Mouse (Mus musculus): Measurements from ENCODE around the gene Palb2. TPM values are rescaled to one million over a fixed set of nuclear protein-coding genes. Genes with fewer than 3 reads are reported as not detected.

Gene Palb2
- polyA plus RNA-seq, 2 experiments, result 9.4 to 10.7 TPM

GRCm38 (mm10) chr7:122067517-122068381 lies 65.0 kb downstream of the Palb2 start:
- no peak overlapping the region; the same call in 1 of the 2 replicates for H3K27ac ChIP-seq
- H3K9ac ChIP-seq (replicated peaks), result peak overlapping the region; percentile 84
- no peak for DNase-seq (ENCODE audit: low read depth in 3 of 3, low spot score in 3 of 3)
- no peaks in the 10 kb centered on the region for H3K27me3 ChIP-seq (ENCODE audit: control insufficient read depth, insufficient read depth, low read length)
- under 1% methylated on average over 58 of the region's 58 CpGs for WGBS (ENCODE audit: insufficient replicate concordance)
- peaks cover 11 to 17% of the 10 kb centered on the region in 2 experiments for H3K4me1 ChIP-seq (replicated peaks; ENCODE audit: control insufficient read depth in 2 of 2, insufficient read depth in 2 of 2, low read length in 1 of 2)
- TF ChIP-seq EP300 (IDR thresholded peaks at IDR 0.05; ENCODE audit: low read depth), result no peak
- no peak; the same call in 1 of the 2 replicates for TF ChIP-seq CTCF (IDR thresholded peaks at IDR 0.05; ENCODE audit: low read depth)
- H3K36me3 ChIP-seq (replicated peaks; ENCODE audit: control insufficient read depth, insufficient read depth, low read depth), result peaks cover 18% of the 10 kb centered on the region
- H3K4me2 ChIP-seq (ENCODE audit: low read depth), result peak overlapping the region; percentile 90
- H3K4me3 ChIP-seq (ENCODE audit: insufficient read depth in 1 of 2, low read depth in 2 of 2, low read length in 2 of 2), result peak overlapping the region; percentile 88 to 89
- ATAC-seq (ENCODE audit: insufficient read depth), result no peak
- H3K9me3 ChIP-seq (ENCODE audit: control insufficient read depth, low read length), result no peaks in the 10 kb centered on the region

- peak; percentile 97 for ATAC-seq (ENCODE audit: insufficient read depth)
- TF ChIP-seq EP300 (IDR thresholded peaks at IDR 0.05; ENCODE audit: low read depth) (0 out of 2 replicates have a peak, but pooled peaks have one; percentile 9), CTCF (IDR thresholded peaks at IDR 0.05; ENCODE audit: low read depth) (0 out of 2 replicates have a peak, but pooled peaks have one; percentile 19)
- no peaks in the 10 kb centered on the region for H3K9me3 ChIP-seq (ENCODE audit: control insufficient read depth, low read length)
Observed at GRCm38 (mm10) chr7:122066945-122067516, 65.8 kb downstream of the Palb2 start, which contains the start of the genes Ubfd1 and Ears2. Gene Ubfd1, plus strand, starts transcription at chr7:122067175. Gene Ears2, minus strand, starts transcription at chr7:122067263.

GRCm38 (mm10) chr7:122066102-122066944 lies 66.5 kb downstream of the Palb2 start:
- H3K27me3 ChIP-seq (ENCODE audit: control insufficient read depth, insufficient read depth, low read length), result no peaks in the 10 kb centered on the region
- 6% methylated on average over 31 of the region's 31 CpGs for WGBS (ENCODE audit: insufficient replicate concordance)
- H3K27ac ChIP-seq, result peak overlapping the region; percentile 32
- peaks cover 11 to 17% of the 10 kb centered on the region in 2 experiments for H3K4me1 ChIP-seq (replicated peaks; ENCODE audit: control insufficient read depth in 2 of 2, insufficient read depth in 2 of 2, low read length in 1 of 2)
- H3K36me3 ChIP-seq (replicated peaks; ENCODE audit: control insufficient read depth, insufficient read depth, low read depth), result peaks cover 7% of the 10 kb centered on the region
- H3K4me2 ChIP-seq (ENCODE audit: low read depth), result peak overlapping the region; percentile 90
- TF ChIP-seq CTCF (IDR thresholded peaks at IDR 0.05; ENCODE audit: low read depth) (no peak), EP300 (IDR thresholded peaks at IDR 0.05; ENCODE audit: low read depth) (no peak)
- ATAC-seq (ENCODE audit: insufficient read depth) (no peak), DNase-seq (ENCODE audit: low read depth in 3 of 3, low spot score in 3 of 3) (no peak)
- H3K4me3 ChIP-seq (ENCODE audit: insufficient read depth in 1 of 2, low read depth in 2 of 2, low read length in 2 of 2), result peak overlapping the region; percentile 88 to 89
- no peaks in the 10 kb centered on the region for H3K9me3 ChIP-seq (ENCODE audit: control insufficient read depth, low read length)
- H3K9ac ChIP-seq (replicated peaks), result peak overlapping the region; percentile 84

More at GRCm38 (mm10) chr7:122066945-122067516, 65.8 kb downstream of the Palb2 start, which contains the start of the genes Ubfd1 and Ears2:
- DNase-seq (ENCODE audit: low read depth in 3 of 3, low spot score in 3 of 3), result peak; percentile 91 to 92 (median 91)
- peak within 1 kb of the TSS; percentile 84 for H3K9ac ChIP-seq (replicated peaks)
- H3K4me2 ChIP-seq (ENCODE audit: low read depth), result peak within 1 kb of the TSS; percentile 90
- peaks cover 11 to 17% of the 10 kb centered on the region in 2 experiments for H3K4me1 ChIP-seq (replicated peaks; ENCODE audit: control insufficient read depth in 2 of 2, insufficient read depth in 2 of 2, low read length in 1 of 2)
- under 1% methylated on average over 60 of the region's 60 CpGs for WGBS (ENCODE audit: insufficient replicate concordance)
- H3K27ac ChIP-seq, result peak within 1 kb of the TSS; percentile 32
- H3K27me3 ChIP-seq (ENCODE audit: control insufficient read depth, insufficient read depth, low read length), result no peaks in the 10 kb centered on the region
- peak within 1 kb of the TSS; percentile 88 to 89 for H3K4me3 ChIP-seq (ENCODE audit: insufficient read depth in 1 of 2, low read depth in 2 of 2, low read length in 2 of 2)
- H3K36me3 ChIP-seq (replicated peaks; ENCODE audit: control insufficient read depth, insufficient read depth, low read depth), result peaks cover 13% of the 10 kb centered on the region

- peak overlapping the region; percentile 84 for H3K9ac ChIP-seq (replicated peaks)
- DNase-seq (ENCODE audit: low read depth in 3 of 3, low spot score in 3 of 3), result no peak
Observed at GRCm38 (mm10) chr7:122065656-122066055, 67.1 kb downstream of the Palb2 start.

More at GRCm38 (mm10) chr7:122065656-122066055, 67.1 kb downstream of the Palb2 start:
- ATAC-seq (ENCODE audit: insufficient read depth), result no peak
- H3K9me3 ChIP-seq (ENCODE audit: control insufficient read depth, low read length), result no peaks in the 10 kb centered on the region
- TF ChIP-seq CTCF (IDR thresholded peaks at IDR 0.05; ENCODE audit: low read depth) (no peak), EP300 (IDR thresholded peaks at IDR 0.05; ENCODE audit: low read depth) (no peak)
- H3K27ac ChIP-seq, result no peak overlapping the region
- peaks cover 7% of the 10 kb centered on the region for H3K36me3 ChIP-seq (replicated peaks; ENCODE audit: control insufficient read depth, insufficient read depth, low read depth)
- peaks cover 11 to 17% of the 10 kb centered on the region in 2 experiments for H3K4me1 ChIP-seq (replicated peaks; ENCODE audit: control insufficient read depth in 2 of 2, insufficient read depth in 2 of 2, low read length in 1 of 2)
- H3K4me3 ChIP-seq (ENCODE audit: insufficient read depth in 1 of 2, low read depth in 2 of 2, low read length in 2 of 2), result peak overlapping the region in 1 of 2 experiments; percentile 88; a peak in 2 of 4 replicates
- H3K4me2 ChIP-seq (ENCODE audit: low read depth), result peak overlapping the region; percentile 90
- 53% methylated on average over 1 of the region's 1 CpGs for whole genome bisulfite sequencing (ENCODE audit: insufficient replicate concordance)
- H3K27me3 ChIP-seq (ENCODE audit: control insufficient read depth, insufficient read depth, low read length), result no peaks in the 10 kb centered on the region

Other genes starting within 250 kb of the Palb2 start
- 5.6 and 7.2 TPM in 2 replicates for gene Cog7, start 151.3 kb downstream of the Palb2 start, polyA plus RNA-seq (2012; rRNA removed)
- 4.7 and 4.8 TPM in 2 replicates for gene Cog7, start 151.3 kb downstream of the Palb2 start, polyA plus RNA-seq (2014; fragmentation: Nextera tagmentation; extraction: Ambion mirVana)
- gene Gga2, start 111.8 kb downstream of the Palb2 start, polyA plus RNA-seq (2012; rRNA removed), result 21.9 and 23.5 TPM in 2 replicates
- gene Gga2, start 111.8 kb downstream of the Palb2 start, polyA plus RNA-seq (2014; fragmentation: Nextera tagmentation; extraction: Ambion mirVana), result 18.2 and 21.4 TPM in 2 replicates
- gene Ubfd1, start 65.8 kb downstream of the Palb2 start, polyA plus RNA-seq (2012; rRNA removed), result 11.3 and 11.7 TPM in 2 replicates
- gene Ubfd1, start 65.8 kb downstream of the Palb2 start, polyA plus RNA-seq (2014; fragmentation: Nextera tagmentation; extraction: Ambion mirVana), result 16.9 and 20.5 TPM in 2 replicates
- 3.7 and 4.0 TPM in 2 replicates for gene Ears2, start 65.7 kb downstream of the Palb2 start, polyA plus RNA-seq (2012; rRNA removed)
- 6.9 and 7.9 TPM in 2 replicates for gene Ears2, start 65.7 kb downstream of the Palb2 start, polyA plus RNA-seq (2014; fragmentation: Nextera tagmentation; extraction: Ambion mirVana)
- gene Ndufab1, start 31.1 kb downstream of the Palb2 start, polyA plus RNA-seq (2012; rRNA removed), result 32.6 and 58.5 TPM in 2 replicates
- gene Ndufab1, start 31.1 kb downstream of the Palb2 start, polyA plus RNA-seq (2014; fragmentation: Nextera tagmentation; extraction: Ambion mirVana), result 419 and 440 TPM in 2 replicates
- 29.6 and 32.6 TPM in 2 replicates for gene Dctn5, start 56 bp upstream of the Palb2 start, polyA plus RNA-seq (2012; rRNA removed)
- 38.5 and 39.0 TPM in 2 replicates for gene Dctn5, start 56 bp upstream of the Palb2 start, polyA plus RNA-seq (2014; fragmentation: Nextera tagmentation; extraction: Ambion mirVana)
- gene Plk1, start 26.5 kb upstream of the Palb2 start, polyA plus RNA-seq (2012; rRNA removed), result 53.5 and 59.6 TPM in 2 replicates
- 77.0 and 87.0 TPM in 2 replicates for gene Plk1, start 26.5 kb upstream of the Palb2 start, polyA plus RNA-seq (2014; fragmentation: Nextera tagmentation; extraction: Ambion mirVana)
- gene Ern2, start 53.2 kb upstream of the Palb2 start, polyA plus RNA-seq (2012; rRNA removed), result 0.01 TPM in 1 of 2 replicates, not detected in the other
- not detected in 2 replicates for gene Ern2, start 53.2 kb upstream of the Palb2 start, polyA plus RNA-seq (2014; fragmentation: Nextera tagmentation; extraction: Ambion mirVana)
- 1.2 and 1.4 TPM in 2 replicates for gene Chp2, start 86.5 kb upstream of the Palb2 start, polyA plus RNA-seq (2012; rRNA removed)
- 0.50 and 0.71 TPM in 2 replicates for gene Chp2, start 86.5 kb upstream of the Palb2 start, polyA plus RNA-seq (2014; fragmentation: Nextera tagmentation; extraction: Ambion mirVana)
- gene Prkcb, start 155.8 kb upstream of the Palb2 start, polyA plus RNA-seq (2012; rRNA removed), result 1.6 TPM in 2 replicates
- gene Prkcb, start 155.8 kb upstream of the Palb2 start, polyA plus RNA-seq (2014; fragmentation: Nextera tagmentation; extraction: Ambion mirVana), result 2.3 and 2.4 TPM in 2 replicates